Mouse (Mus musculus) regulatory T cell (primary cell): ENCODE measurements at regions not wholly inside any gene's neighbourhood (a gene's known extent, or its start where the extent isn't known, plus 50 kb on each side); places are given as distances from the start of the nearest gene placed in this dataset.
"Not testable (repeated sequence)": the region's sequence is repeated elsewhere in the genome, so short reads cannot be mapped to it uniquely, and the experiment has no call there.

Source experiments
- in situ Hi-C: fragments of 300-600 bp; cut with MboI, MseI; formaldehyde crosslinking; loops from one replicate; pipeline ENCODE4 v1.15.1; 2025; ENCODE audit warnings: high pct_unique_total_duplicates

DNA sequence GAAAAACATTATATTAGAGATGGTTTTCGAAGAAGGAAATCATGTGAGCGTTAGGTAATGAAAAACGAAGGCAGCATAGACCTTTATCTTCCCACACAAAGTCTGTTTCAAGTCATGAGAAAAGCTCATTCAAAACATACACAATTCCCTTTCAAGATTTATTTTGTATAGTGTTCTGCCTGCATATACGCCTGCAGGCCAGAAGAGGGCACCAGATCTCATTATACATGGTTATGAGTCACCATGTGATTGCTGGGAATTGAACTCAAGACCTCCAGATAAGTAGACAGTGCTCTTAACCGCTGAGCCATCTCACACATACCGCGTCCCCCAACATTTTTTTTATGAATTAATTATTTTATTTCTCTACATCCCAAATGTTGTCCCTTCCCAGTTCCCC, 578.3 kb upstream of the Ccdc54 start:
- in situ Hi-C loops: no loop called here

DNA sequence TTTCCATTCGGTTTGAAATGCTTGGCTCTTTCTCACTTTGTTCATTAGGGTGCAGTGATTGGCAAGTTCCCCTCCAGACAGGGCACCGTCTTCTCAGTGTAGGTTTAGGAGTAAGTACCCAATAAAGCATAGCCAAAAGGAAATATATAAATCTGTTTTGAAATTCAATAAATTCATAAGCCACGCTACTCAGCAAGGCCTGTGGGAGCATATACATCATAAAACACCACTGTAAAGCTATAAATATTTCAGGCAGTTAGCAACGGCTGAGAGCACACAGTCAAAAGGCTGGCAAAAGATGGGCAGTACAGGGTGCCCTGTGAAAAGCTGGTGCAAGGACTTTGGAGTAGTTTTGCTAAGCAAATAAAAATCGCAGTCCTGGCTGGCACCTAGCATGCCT, 569.8 kb upstream of the Ccdc54 start:
- in situ Hi-C loops: no loop called here

DNA sequence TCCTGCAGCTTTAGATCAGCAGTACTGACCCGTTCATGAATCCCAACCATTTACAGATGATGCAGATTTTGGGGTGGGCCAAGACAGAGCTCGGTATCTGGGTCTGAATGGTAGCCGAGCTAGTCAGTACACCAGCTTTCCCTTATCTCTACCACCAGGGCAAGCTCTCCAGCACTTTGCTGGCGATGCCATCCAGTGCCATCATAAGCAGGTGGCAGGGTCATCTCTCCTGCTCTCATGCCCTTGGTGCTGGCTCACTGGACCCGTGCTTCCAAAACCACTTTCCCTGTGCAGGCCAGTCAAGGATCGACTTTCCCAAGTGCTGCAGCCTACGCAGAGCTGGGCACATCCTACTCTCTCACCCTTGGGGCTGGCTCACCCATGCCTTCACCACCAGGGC, 547.6 kb upstream of the Ccdc54 start:
- in situ Hi-C loops: no loop called here

DNA sequence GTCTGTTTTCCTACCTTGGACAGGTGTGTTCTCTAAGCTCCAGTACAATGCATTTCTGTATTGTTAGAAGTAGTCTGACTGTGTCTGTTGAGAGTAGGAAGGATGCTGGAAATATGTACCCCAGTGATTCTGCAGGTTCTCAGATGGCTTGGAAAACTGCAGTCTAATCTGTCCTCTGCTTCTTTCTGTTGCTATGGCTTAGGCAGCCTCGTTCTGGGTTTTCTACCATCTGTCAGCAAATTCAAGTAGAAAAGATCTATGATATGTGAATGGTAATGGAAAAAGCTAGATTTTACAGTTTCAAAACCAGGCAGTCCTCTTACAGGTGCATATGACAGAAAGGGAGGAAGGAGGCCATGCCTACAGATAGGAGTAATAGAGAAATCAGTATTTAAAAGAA, 528.9 kb upstream of the Ccdc54 start:
- in situ Hi-C loops: no loop called here

DNA sequence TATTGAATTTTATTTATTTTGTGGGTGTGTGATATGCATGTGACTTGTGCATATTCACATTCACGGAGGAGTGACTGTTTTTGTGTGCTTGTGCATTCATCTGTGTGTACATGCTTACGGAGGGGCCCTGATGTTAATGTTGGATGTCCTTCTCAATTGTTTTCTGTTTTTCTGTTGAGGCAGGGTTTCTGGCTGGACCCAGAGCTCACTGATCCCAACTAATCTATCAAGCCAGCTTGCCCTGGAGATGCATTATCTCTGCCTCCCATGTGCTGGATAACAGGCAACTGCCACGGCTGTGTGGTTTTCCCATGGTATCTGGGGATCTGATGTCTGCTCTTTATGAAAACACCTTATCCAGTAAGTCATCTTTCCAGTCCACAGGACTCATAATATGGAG, 527.4 kb upstream of the Ccdc54 start:
- in situ Hi-C loops: no loop called here

DNA sequence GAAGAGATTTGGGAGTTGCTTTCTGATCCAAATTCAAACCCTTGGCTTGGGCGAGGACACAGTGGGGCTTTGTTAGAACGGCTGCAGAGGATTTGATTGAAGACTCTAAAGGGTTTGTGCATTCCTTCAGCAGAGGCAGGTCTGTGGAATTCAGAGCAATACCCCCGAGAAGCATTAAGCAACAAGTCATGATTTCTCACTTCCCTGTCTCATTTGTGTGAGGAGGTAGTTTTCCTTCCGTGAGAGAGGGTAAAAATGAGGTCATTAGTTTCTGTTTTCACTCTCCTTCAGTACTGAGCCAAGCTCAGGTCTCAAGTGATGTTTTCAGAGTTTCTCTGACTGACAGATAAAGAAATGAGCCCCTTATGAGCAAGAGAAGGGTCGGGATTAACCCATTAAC, 526.9 kb upstream of the Ccdc54 start:
- in situ Hi-C loops: no loop called here

DNA sequence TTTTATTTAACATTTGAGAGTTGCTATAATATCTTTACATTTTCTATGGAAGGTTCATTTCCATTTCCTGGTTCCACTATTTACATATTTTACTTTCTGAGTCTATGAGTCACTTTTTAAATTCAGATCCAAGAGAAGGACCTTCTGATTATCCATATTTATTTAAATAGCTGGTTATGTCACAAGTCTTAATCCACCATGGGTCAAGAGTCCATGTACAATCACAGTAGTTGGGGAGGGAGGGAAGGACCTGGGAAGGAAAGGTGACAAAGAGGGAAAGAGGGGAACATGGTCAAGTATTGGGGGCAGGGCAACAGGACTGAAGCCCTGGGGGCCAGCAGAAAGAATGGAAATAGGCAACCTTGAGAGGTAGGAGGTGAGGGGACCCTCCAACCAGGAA, 518.9 kb upstream of the Ccdc54 start:
- in situ Hi-C loops: no loop called here

DNA sequence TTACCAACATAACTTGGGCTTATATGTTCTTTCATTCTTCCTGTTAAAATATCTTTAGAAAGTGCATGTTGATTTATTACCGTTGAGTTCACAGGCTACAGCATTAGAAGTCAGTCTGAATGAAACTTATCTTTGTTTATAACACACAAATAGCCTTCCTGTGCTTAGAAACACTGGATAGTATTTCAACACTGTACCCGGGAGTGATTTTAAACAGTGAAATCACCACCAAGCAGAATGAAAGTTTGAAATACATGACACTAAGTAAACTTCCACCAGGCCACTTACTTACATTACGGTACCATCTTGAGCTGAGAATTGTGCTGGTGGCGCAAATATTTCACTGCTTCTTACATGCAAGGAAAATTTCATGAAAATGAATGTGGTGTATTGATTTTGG, 516.5 kb upstream of the Ccdc54 start:
- in situ Hi-C loops: no loop called here

DNA sequence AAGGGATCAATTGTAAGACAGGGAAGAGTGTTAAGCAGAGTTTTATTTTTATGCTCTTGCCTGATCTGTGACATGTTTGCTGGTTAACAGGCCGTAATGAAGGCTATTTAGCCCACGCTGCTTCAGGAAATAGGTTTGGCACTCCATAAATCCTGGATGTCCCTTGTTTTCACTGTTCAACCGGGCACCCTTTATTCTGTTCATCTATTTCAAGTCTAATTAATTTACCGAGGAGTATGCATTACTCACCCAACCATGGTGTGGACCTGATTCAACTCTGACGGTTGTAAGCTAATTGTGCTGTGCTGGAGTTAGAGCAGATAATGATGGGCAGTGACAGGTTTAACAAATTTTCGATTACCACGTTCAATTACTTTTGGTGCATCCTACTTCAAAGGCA, 495.6 kb upstream of the Ccdc54 start:
- in situ Hi-C loops: no loop called here

DNA sequence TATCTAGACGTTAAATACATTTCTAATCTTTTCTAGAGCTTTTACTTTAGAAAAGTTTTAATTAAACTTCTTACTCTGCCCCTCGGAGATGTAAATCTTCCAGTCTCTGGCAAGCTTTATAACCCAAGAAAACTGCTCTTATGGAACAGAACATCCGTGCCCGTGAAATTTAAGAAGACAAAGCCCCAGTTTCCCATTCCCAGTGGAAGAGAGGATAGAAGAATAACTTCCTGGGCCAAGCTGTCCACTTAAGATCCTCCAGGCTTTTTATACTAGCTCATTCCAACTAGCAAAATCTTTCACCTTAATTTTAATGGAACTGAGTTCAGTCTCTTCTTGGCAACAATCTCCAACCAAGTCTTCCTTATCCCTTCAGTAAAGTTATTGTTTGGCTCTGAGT, 489.2 kb upstream of the Ccdc54 start:
- in situ Hi-C loops: no loop called here

DNA sequence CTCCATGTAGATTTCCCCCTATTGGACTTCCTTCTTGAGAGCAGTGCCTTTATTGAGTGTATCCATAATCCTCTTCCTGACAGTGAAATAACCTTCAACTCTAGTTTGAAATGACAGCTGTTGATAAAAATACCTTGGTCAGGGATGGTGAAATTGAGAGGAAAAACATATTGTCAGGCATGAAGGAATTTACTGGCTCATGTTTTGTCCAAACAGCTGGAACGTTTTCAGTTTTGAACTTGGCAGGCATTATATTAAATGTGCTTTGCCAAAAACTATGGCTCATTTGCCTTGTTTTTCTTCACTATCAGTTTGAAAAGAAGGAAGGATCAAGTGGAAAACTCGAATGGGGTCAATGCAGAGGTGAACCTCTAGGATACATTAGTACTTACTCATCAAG, 457.7 kb upstream of the Ccdc54 start:
- in situ Hi-C loops: no loop called here

DNA sequence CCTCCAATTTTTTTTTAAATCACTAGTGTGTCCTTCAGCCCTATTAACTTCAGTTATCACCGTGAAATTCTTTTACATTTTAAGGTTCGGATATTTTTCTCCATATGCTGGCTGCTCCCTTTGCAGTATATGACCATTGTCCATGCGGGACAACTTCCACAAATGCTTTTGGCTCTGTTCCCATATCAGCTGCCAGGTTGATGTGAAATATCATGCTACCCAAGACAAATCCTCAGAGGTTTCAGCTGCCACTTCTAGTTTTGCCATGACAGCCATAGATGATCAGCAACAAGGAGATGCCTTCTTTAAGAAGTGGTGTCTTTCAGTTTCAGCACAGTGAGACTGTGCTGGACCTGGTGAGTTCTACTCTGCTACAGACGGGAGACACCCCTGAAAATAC, 457.2 kb upstream of the Ccdc54 start:
- in situ Hi-C loops: no loop called here

DNA sequence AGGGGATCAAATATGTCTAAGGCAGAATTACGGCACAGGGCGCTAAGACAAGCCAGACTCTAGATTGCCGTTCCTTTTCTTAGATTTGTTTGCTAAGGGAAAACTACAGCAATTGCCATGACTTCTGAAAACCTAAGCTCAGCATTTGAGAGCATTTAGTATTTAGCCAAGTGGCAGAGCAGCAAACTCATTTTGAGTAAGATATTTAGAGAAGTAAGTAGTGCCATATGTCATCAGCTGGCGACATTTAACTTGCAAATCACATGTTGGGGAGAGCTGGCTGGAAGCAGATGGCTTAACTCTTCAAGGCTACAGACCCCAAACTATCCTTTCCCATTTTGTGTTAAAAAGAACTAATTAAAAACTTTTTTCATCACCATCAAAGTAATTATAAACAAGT, 450.4 kb upstream of the Ccdc54 start:
- in situ Hi-C loops: no loop called here

DNA sequence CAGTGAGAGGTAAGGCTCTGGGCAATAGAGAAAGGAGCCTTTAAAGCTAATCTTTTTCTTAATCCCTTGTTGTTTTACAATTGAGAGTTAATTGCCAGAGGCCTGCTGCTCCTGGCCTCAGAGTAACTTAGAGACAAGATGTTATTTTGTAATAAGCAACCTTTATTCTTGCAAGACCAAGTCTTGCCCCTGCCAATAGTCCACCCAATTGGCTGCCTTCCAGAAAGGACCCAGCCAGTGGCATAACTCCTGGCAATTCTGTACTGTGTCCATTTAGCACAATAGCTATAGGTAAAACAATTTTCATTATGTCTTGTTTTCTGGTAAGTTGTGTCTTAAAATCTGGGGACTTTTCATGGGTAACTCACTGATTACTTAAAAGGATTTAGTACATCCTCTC, 411.9 kb upstream of the Ccdc54 start:
- in situ Hi-C loops: no loop called here

DNA sequence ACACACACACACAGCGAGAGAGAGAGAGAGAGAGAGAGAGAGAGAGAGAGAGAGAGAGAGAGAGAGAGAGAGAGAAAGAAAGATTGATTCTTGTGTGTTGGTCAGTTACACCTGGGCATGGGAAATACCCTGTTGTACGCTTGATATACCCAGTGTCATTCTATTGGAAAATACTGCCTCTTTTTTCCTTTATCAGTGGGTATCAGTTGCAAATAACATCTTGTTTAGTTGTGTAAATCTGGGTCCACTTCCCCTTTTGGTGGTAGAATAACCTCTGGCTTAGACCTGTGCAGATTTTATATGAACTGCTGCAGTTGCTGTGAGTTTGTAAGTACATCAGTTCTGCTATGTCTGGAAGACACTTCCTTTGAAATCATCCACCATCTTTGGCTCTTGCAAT, 373.4 kb upstream of the Ccdc54 start:
- in situ Hi-C loops: no loop called here

DNA sequence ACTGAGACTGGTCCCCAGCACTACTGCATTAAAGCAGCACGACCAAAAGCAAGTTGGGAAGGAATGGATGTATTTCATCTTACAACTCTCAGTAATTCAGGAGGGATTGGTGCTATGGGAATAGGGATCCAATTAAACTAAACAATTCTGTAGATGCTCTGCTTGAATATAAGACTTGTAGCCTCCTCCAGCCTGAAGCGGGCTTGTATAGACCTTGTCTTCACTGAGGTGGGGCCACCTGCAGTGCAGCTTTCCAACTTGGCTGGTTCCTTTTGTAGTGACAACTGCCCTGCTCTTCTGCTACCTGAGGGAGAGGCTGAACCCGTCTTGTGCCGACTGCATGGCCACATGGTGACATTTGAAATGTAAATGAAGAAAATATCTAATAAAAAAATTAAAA, 353.1 kb upstream of the Ccdc54 start:
- in situ Hi-C loops: no loop called here

DNA sequence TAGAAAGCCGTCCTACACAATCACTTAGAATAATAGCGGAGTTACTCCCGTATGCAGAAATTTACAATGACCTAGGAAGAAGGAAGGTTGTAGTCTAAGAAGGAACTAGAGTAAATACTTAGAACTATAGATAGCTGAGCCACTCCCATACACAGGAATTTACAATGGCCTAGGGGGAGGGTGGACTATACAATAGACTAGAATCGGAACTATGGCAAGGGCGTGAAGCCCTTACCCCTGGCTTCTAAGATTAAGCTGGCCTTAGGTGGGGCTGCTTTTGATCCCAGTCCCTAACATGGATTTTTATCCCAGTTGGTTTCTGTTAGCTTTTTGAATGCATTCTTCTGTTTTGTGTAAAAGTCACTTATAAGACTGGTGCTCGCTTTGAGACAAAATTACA, 352.6 kb upstream of the Ccdc54 start:
- in situ Hi-C loops: not testable (repeated sequence)

DNA sequence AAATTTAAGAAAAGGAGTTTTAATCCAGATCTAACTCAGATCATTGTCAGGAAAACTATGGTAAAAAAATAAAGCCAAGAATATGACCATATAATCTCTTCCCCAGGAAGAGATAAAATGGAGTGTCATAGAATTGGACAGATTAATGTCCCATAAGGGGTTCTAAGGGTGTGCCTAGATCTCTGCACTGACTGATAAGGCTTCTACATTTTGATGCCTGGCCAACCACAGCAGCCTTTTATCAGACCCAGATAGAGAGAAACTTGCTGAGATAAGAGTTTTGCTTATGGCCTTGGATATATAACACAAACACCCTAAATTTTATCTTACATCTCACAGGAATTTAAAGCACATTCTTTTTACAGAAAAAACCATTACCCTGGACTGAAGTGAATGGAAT, 351.3 kb upstream of the Ccdc54 start:
- in situ Hi-C loops: no loop called here

DNA sequence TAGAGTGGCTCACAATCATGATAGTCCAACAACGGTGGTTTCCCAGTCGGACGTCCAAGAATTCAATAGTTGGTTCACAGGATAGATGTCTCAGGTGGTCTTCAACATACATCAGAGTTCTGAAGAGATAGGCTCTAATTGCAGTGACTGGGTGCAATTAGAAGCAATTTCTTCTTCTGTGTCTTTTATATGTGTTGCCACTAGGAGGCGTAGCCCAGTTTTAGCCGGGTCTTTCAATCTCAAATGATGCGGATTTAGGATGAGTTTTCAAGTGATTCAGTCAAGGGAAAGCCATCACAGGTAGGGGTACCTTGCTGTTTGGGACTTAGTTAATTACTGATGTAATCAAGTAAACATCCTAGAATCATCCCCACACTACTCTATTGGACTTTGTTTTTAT, 348.4 kb upstream of the Ccdc54 start:
- in situ Hi-C loops: no loop called here

DNA sequence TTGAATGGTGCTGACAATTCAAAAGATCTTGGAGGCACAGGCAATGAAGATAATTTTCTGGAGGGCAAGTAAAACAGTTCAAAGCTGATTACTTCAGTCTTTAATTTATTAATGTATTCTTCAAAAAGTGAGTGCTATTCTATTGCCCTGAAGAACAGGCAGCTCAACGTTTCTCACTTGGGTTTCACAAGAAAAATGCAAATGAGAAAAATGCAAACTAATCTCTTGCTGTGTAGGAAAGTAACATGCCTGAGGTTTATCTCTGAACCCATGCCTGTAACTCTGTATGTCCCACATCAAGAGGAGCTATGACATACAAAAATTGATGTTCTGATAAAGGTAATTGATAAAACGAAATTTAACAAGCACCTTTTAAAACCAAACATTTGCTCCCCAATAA, 316.8 kb upstream of the Ccdc54 start:
- in situ Hi-C loops: no loop called here

DNA sequence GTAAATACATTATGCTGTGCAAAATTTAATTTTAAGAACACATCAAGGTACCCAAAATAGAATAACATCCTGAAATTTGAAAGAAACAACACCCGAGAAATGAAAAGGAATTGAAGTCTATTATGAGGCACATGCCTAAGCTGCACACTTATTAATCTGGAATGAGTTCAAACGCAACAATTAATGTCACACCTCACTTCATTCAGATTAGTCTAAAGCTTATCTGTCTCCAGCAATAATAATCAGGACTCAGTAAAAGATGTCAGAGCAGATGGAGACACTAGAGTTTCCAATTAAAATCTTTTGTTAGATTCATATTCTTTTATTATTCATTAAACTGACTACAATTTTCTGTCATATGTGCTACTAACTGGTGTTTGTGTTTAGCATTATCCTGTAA, 308.2 kb upstream of the Ccdc54 start:
- in situ Hi-C loops: no loop called here

DNA sequence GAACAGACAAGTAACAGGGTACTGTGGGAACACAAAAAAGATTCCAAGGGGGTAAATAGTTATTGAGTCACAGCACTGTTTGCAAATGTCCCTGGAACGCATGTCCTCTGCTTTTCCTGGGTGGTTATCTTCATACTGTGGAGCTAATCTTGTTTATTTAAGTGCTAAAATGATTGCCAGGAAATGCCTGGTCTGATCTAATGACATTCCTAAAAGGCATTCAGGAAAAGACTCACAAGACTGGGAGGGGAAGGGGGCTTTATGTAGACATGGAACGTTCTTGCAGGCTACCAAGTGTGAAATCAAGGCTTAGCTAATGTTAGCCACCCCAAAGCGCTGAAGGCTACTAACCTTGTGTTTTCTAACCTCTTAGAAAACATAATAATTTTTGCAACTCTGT, 287.0 kb upstream of the Ccdc54 start:
- in situ Hi-C loops: no loop called here

DNA sequence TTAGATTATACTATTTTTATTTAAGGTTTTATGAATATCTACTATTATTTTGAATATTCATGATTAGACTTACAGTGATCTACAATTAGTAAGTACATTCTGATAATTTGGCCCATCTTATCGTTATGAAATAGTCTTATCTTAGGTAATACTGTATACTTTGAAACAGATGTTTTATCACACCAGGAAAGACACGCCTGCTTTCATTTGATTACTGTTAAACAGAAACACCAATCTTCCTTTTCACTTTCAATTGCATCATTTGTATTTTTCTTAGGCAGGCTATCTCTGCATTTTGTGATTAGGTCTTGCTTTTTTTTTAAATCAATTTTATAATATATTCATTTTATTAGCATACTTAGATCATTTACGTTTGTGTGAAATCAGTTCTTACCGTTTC, 280.4 kb upstream of the Ccdc54 start:
- in situ Hi-C loops: no loop called here

DNA sequence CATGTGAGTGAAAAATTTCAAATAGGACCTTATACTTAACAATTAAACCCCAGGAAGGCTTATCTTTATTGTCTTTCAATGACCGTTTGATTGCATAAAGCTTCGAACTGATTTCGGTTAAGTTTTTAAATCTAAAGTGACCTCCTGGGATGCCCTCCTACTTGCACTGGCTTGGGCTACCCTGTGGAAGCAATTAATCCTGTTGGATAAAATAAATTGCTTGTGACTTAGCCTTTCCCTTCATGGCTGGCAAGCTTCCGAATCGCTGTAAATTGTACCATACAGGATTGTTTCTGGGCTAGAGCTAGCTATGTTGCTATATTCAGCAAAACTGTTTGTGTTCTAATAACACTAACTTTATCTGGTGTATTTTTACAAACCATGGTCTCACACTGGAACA, 272.6 kb upstream of the Ccdc54 start:
- in situ Hi-C loops: no loop called here

DNA sequence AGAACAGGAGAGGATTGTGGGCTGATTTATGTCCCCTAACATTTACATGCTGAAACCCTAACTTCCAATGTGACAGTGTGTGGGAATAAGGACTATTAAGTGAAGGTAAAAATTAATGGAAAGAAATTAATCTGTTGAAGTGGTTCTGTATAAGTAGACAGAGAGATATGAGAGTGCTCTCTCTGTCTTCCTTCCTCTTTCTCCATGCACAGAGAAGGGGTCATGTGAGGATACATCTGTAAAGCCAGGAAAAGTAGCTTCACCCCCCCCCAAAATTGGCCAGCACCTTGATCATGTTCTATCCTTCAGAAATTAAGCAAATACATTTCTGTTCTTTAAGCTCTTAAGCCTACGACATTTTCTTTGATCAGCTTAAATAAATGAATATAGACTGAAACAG, 268.6 kb upstream of the Ccdc54 start:
- in situ Hi-C loops: no loop called here
